Mouse (Mus musculus) lung, postnatal 0 days (tissue): ENCODE results near the gene Ctf1.

Experiments used
- CTCF ChIP-seq: IDR thresholded peaks from 2 replicates; pipeline ENCODE4 v1.5.1; 2016; ENCODE audit warnings: antibody characterized with exemption, mild to moderate bottlenecking
- EP300 ChIP-seq: IDR thresholded peaks from 2 replicates; pipeline ENCODE4 v1.6.1; 2016; ENCODE audit warnings: antibody characterized with exemption, mild to moderate bottlenecking, control low read depth

DNA sequence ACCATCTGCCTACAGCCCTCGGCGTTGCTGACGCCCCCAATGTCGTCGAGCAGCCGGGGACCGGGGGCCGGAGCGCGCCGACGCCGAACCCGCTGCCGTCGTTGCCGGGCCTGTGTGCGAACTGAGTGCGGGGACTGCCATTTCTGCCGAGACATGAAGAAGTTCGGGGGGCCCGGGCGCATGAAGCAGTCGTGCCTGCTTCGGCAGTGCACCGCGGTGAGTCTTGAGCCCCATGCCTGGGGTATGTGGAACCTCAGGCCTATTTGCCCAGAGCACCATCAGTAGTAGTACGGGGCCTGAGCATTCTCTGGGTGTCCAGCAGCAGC is 35.7 kb downstream of the Ctf1 start:
- no peak for TF ChIP-seq CTCF
- TF ChIP-seq EP300 = no peak
